Mouse (Mus musculus) liver, embryonic 12.5 days (tissue): ENCODE data around the gene Rnf5. TPM values are rescaled to one million over a fixed set of nuclear protein-coding genes. Genes with fewer than 3 reads are reported as not detected.

ENCODE experiments used
- ATAC-seq: fragments of 200-750 bp; cut with Nextera tagmentation; 2 replicates; pipeline ENCODE4 v1.8.0; 2017; ENCODE audit warnings: moderate number of reproducible peaks, mild to moderate bottlenecking, moderate library complexity
- H3K27ac ChIP-seq: fragments of 300-500 bp; sonication (generic); 2 replicates; pipeline ENCODE4 v1.5.1; 2016; ENCODE audit warnings: mild to moderate bottlenecking
- H3K27me3 ChIP-seq: fragments of 300-500 bp; sonication (generic); replicated peaks from 2 replicates; pipeline ENCODE4 v1.6.1; 2016; ENCODE audit warnings: mild to moderate bottlenecking, moderate library complexity
- H3K36me3 ChIP-seq: fragments of 300-500 bp; sonication (generic); 2 replicates; pipeline ENCODE4 v1.6.1; 2016; ENCODE audit warnings: mild to moderate bottlenecking, moderate library complexity
- H3K4me1 ChIP-seq: fragments of 300-500 bp; sonication (generic); 2 replicates; pipeline ENCODE4 v1.6.1; 2016
- H3K4me2 ChIP-seq: fragments of 300-500 bp; sonication (generic); 2 replicates; pipeline ENCODE4 v1.6.1; 2016; ENCODE audit warnings: mild to moderate bottlenecking, moderate library complexity
- H3K4me3 ChIP-seq: fragments of 300-500 bp; sonication (generic); 2 replicates; pipeline ENCODE4 v1.5.1; 2016; ENCODE audit warnings: mild to moderate bottlenecking, moderate library complexity
- H3K9ac ChIP-seq: fragments of 300-500 bp; sonication (generic); 2 replicates; pipeline ENCODE4 v1.6.1; 2016; ENCODE audit warnings: mild to moderate bottlenecking, moderate library complexity
- H3K9me3 ChIP-seq: fragments of 300-500 bp; sonication (generic); replicated peaks from 2 replicates; pipeline ENCODE4 v1.6.1; 2016; ENCODE audit warnings: mild to moderate bottlenecking, moderate library complexity
- WGBS: fragments of 180-500 bp; shearing (Covaris S2); methylation state at CpG from one replicate; pipeline ENCODE4 v1.1.7; 2016; ENCODE audit not compliant: insufficient replicate concordance; 5-methylcytosine and 5-hydroxymethylcytosine counted together
- polyA plus RNA-seq: library from polyadenylated mRNA; unstranded; fragments of >200 nt; fragmentation: Nextera tagmentation; extraction: Ambion mirVana; gene quantifications from 2 replicates; pipeline ENCODE4 v1.2.1, GENCODE M21; 2016

Gene Rnf5
- polyA plus RNA-seq, 1 experiment from 2014 or later: 94.8 TPM

DNA sequence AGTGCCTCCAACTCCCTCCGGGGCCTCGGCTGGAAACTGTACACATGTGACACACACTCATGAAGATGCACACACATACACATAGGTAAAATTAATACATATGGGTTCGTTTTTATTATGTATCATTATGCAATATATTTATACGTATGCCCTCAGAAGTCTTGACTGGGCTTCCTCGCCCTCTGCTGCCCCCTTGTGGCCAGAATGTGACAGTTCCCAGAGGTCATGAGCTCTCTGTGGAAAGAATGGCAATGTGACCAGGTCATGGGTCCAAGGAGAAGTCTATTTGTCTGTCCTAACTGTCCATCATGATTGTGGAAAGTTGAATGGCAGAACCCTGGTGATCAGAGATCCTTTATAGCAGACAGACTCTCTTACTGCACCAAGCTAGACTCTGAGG is 48.0 kb downstream of the Rnf5 start:
- ATAC-seq: no peak
- 12% methylated on average over 5 of the region's 5 CpGs for WGBS

More for the DNA sequence above, 48.0 kb downstream of the Rnf5 start:
- H3K4me3 ChIP-seq: no peak overlapping the region
- H3K9ac ChIP-seq: no peak overlapping the region
- no peak overlapping the region for H3K27ac ChIP-seq
- no peak overlapping the region for H3K4me2 ChIP-seq
- H3K9me3 ChIP-seq: no peaks in the 10 kb centered on the region
- H3K27me3 ChIP-seq: peaks cover 40% of the 10 kb centered on the region
- H3K4me1 ChIP-seq: peaks cover 7% of the 10 kb centered on the region
- no peaks in the 10 kb centered on the region for H3K36me3 ChIP-seq

Other genes starting within 250 kb of the Rnf5 start
- gene Btnl2, start 248.9 kb downstream of the Rnf5 start, polyA plus RNA-seq: 0.07 TPM in 1 of 2 replicates, not detected in the other
- gene Btnl1, start 226.6 kb downstream of the Rnf5 start, polyA plus RNA-seq: not detected in 2 replicates
- 0.18 and 0.31 TPM in 2 replicates for gene BC051142, start 204.9 kb downstream of the Rnf5 start, polyA plus RNA-seq
- not detected in 2 replicates for gene Btnl4, start 126.4 kb downstream of the Rnf5 start, polyA plus RNA-seq
- gene Btnl6, start 86.3 kb downstream of the Rnf5 start, polyA plus RNA-seq: not detected in 2 replicates
- gene Notch4, start 39.4 kb downstream of the Rnf5 start, polyA plus RNA-seq: 1.7 and 2.0 TPM in 2 replicates
- 10.7 and 11.0 TPM in 2 replicates for gene Gpsm3, start 13.9 kb downstream of the Rnf5 start, polyA plus RNA-seq
- 6.9 and 8.3 TPM in 2 replicates for gene Pbx2, start 12.4 kb downstream of the Rnf5 start, polyA plus RNA-seq
- 1.3 and 1.5 TPM in 2 replicates for gene Ager, start 5.8 kb downstream of the Rnf5 start, polyA plus RNA-seq
- gene Agpat1, start 572 bp upstream of the Rnf5 start, polyA plus RNA-seq: 31.2 and 31.7 TPM in 2 replicates
- gene Egfl8, start 12.3 kb upstream of the Rnf5 start, polyA plus RNA-seq: 0.45 and 0.50 TPM in 2 replicates
- 13.7 and 13.9 TPM in 2 replicates for gene Ppt2, start 24.8 kb upstream of the Rnf5 start, polyA plus RNA-seq
- gene Prrt1, start 25.8 kb upstream of the Rnf5 start, polyA plus RNA-seq: not detected in 2 replicates
- 6.7 and 7.1 TPM in 2 replicates for gene Fkbpl, start 41.1 kb upstream of the Rnf5 start, polyA plus RNA-seq
- 37.0 and 37.3 TPM in 2 replicates for gene Atf6b, start 43.5 kb upstream of the Rnf5 start, polyA plus RNA-seq
- 0.04 and 0.05 TPM in 2 replicates for gene Tnxb, start 66.8 kb upstream of the Rnf5 start, polyA plus RNA-seq
- gene C4b, start 140.2 kb upstream of the Rnf5 start, polyA plus RNA-seq: 0.42 and 0.61 TPM in 2 replicates
- not detected in 2 replicates for gene Cyp21a1, start 200.9 kb upstream of the Rnf5 start, polyA plus RNA-seq
- 18.0 and 18.6 TPM in 2 replicates for gene Stk19, start 233.3 kb upstream of the Rnf5 start, polyA plus RNA-seq
- 37.0 and 38.8 TPM in 2 replicates for gene Dxo, start 233.3 kb upstream of the Rnf5 start, polyA plus RNA-seq
- gene Skiv2l, start 246.5 kb upstream of the Rnf5 start, polyA plus RNA-seq: 34.0 and 39.5 TPM in 2 replicates
- gene Nelfe, start 246.7 kb upstream of the Rnf5 start, polyA plus RNA-seq: 69.3 and 72.0 TPM in 2 replicates